Mouse (Mus musculus) hindbrain, embryonic 14.5 days (tissue): ENCODE data around the gene Med13l. TPM values are rescaled to one million over a fixed set of nuclear protein-coding genes. Genes with fewer than 3 reads are reported as not detected.

Source experiments
- ATAC-seq: fragments of 200-750 bp; cut with Nextera tagmentation; 2 replicates; pipeline ENCODE4 v1.8.0; 2017; ENCODE audit warnings: moderate number of reproducible peaks, mild to moderate bottlenecking, moderate TSS enrichment, moderate library complexity; ENCODE audit not compliant: low FRiP score
- DNase-seq: peaks from one replicate; pipeline ENCODE4 v3.0.0-alpha.2; 2015; ENCODE audit warnings: low spot score
- H3K27ac ChIP-seq: fragments of 300-500 bp; sonication (generic); 2 replicates; pipeline ENCODE4 v1.5.1; 2014; ENCODE audit warnings: mild to moderate bottlenecking, moderate library complexity
- H3K27me3 ChIP-seq: fragments of 300-500 bp; sonication (generic); 2 replicates; pipeline ENCODE4 v1.6.1; 2014; ENCODE audit warnings: mild to moderate bottlenecking, low read length, mixed read lengths; ENCODE audit not compliant: control insufficient read depth, insufficient read depth
- H3K36me3 ChIP-seq: fragments of 300-500 bp; sonication (generic); replicated peaks from 2 replicates; pipeline ENCODE4 v1.6.1; 2014; ENCODE audit not compliant: control insufficient read depth, insufficient read depth
- H3K4me1 ChIP-seq: fragments of 300-500 bp; sonication (generic); replicated peaks from 2 replicates; pipeline ENCODE4 v1.6.1; 2014; ENCODE audit warnings: antibody characterized with exemption, low read length, mixed read lengths; ENCODE audit not compliant: control insufficient read depth, insufficient read depth
- H3K4me2 ChIP-seq: fragments of 300-500 bp; sonication (generic); replicated peaks from 2 replicates; pipeline ENCODE4 v1.6.1; 2014; ENCODE audit warnings: mild to moderate bottlenecking, moderate library complexity
- H3K4me3 ChIP-seq: fragments of 300-500 bp; sonication (generic); replicated peaks from 2 replicates; pipeline ENCODE4 v1.5.1; 2014; ENCODE audit warnings: mild to moderate bottlenecking, low read length
- H3K9ac ChIP-seq: fragments of 300-500 bp; sonication (generic); 2 replicates; pipeline ENCODE4 v1.6.1; 2014
- H3K9me3 ChIP-seq: fragments of 300-500 bp; sonication (generic); 2 replicates; pipeline ENCODE4 v1.6.1; 2016; ENCODE audit warnings: low read length; ENCODE audit not compliant: control insufficient read depth
- WGBS: fragments of 180-500 bp; shearing (Covaris S2); extraction: QIAGEN DNeasy Blood & Tissue Kit; methylation state at CpG from one replicate; pipeline ENCODE4 v1.1.7; 2014; 5-methylcytosine and 5-hydroxymethylcytosine counted together
- polyA plus RNA-seq: library from polyadenylated mRNA; unstranded; fragments of >200 nt; fragmentation: Nextera tagmentation; extraction: Ambion mirVana; gene quantifications from 2 replicates; pipeline ENCODE4 v1.2.1, GENCODE M21; 2014

The Med13l gene
- polyA plus RNA-seq, 1 experiment from 2014 or later = 18.0 TPM

DNA sequence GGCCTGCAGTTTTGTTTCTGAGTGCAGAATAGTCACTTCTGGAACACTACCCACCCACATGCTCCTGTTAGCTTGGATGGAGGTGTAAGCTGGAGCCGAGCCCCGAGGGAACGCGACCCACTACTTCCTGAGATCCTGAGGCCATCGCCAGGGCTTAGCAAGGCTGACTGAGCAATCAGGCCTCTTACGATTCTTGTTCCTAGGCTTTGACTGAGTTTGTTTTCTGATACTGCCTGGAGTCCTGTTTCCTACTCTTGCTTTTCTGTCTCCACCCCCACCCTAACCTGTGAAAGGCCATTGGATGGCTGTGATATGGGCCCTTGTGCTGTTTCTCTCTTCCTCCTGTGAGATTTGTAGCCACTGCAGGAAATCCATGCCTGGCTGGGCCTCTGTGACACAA lies 3.1 kb downstream of the Med13l start:
- H3K27me3 ChIP-seq = no peaks in the 10 kb centered on the region
- H3K4me1 ChIP-seq = peaks cover 61% of the 10 kb centered on the region
- H3K9me3 ChIP-seq = no peaks in the 10 kb centered on the region
- DNase-seq = no peak
- WGBS = 40% methylated on average over 6 of the region's 6 CpGs
- peak overlapping the region; percentile 21; the same call in 1 of the 2 replicates for H3K4me2 ChIP-seq
- H3K27ac ChIP-seq = no peak overlapping the region
- H3K4me3 ChIP-seq = no peak overlapping the region
- H3K9ac ChIP-seq = no peak overlapping the region
- H3K36me3 ChIP-seq = no peaks in the 10 kb centered on the region
- no peak for ATAC-seq

DNA sequence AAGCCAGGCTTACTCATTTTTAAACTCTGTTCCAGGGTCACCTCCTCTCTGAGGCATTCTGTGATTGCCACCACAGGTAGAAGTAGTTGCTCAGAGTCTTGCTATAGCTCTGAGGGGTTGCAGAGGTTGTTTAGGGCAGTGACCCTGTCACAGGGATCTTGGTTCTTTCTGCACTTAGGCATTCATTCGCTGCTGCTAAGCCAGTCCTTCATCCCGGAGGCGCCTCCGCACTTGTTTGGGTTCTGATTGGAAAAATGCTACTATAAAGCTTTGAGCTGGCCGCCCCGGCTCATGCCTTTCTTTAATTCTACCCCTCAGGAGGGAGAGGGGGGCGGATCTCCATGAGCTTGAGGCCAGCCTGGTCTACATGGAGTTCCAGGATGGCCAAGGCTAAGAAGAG lies 6.9 kb downstream of the Med13l start:
- H3K9ac ChIP-seq = no peak overlapping the region
- no peak overlapping the region for H3K4me3 ChIP-seq
- DNase-seq = no peak
- no peaks in the 10 kb centered on the region for H3K9me3 ChIP-seq
- no peaks in the 10 kb centered on the region for H3K27me3 ChIP-seq
- no peak overlapping the region for H3K4me2 ChIP-seq
- no peaks in the 10 kb centered on the region for H3K36me3 ChIP-seq
- no peak for ATAC-seq
- 16% methylated on average over 7 of the region's 7 CpGs for WGBS
- peaks cover 80% of the 10 kb centered on the region for H3K4me1 ChIP-seq
- H3K27ac ChIP-seq = no peak overlapping the region

DNA sequence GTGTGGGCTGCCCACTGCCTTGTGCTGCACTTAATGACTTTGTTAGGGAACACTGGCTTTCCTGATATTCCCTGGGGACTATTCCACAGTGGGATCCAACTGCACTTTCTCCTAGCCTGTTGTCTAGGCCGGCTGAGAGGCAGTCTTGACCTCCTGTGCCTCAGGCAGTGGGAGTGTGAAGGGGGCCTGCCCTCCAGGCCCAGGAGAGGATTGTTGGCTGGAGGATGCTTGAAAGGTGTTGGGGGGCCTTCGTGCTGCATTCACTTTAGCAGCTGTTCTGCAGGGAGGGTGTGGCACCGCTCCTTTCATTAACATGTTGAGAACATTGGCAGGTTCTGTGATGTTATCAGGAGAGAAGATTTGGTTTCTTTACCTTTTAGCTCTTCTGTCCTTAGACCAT lies 8.5 kb downstream of the Med13l start:
- Histone ChIP-seq H3K4me3 (no peak overlapping the region), H3K27me3 (no peaks in the 10 kb centered on the region), H3K4me1 (peaks cover 72% of the 10 kb centered on the region), H3K27ac (no peak overlapping the region), H3K9ac (no peak overlapping the region), H3K9me3 (no peaks in the 10 kb centered on the region), H3K36me3 (no peaks in the 10 kb centered on the region), H3K4me2 (no peak overlapping the region)
- 43% methylated on average over 3 of the region's 3 CpGs for WGBS
- DNase-seq (no peak), ATAC-seq (no peak)

DNA sequence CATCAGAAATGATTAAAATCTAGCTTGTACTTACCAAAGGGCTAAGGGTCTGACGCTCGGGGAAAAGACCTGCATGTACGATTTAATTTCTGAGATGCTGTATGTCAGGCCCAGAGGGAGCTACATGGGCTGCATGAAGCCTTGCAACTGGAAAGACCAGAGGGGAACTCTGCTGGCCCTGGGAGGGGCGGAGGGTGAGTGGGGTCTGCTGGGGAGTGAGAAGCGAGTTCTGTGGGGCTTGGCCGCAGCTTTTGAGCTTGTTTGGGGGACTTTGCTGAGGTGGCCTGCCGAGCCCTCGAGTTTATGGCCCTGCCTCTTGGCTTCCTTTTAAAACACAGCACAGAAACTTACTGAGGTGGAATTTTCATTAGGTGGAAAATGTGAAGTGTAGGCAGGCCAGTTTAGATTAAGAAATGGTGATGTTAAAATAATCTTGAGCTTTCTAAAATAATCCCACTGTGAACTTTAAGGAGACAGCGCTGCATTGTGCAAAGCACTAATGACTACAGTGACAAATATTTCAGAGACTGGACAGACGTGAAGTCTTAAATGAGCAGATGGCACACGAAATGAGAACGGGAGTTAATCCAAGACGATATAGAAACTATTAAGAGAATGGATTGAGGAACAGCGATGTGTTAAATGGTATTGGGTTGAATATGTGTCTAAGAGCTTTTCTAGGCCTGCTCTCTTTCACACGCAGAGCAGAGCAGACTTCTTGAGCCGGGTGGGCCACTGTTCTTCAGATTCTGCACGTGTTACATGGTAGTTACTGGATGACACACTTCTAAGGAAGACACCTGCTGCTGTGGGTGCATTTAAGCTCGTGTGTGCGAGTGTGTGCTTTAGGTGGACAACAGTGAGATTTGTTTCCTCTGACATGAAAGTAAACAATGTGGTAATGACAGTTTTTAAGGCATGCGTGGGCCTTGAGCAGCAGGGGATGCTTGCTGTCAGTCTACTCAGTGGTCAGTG lies 9.4 kb downstream of the Med13l start:
- 45% methylated on average over 20 of the region's 20 CpGs for WGBS
- Histone ChIP-seq H3K9ac (no peak overlapping the region), H3K9me3 (no peaks in the 10 kb centered on the region), H3K27ac (peak overlapping the region; percentile 2; the same call in 1 of the 2 replicates), H3K4me3 (no peak overlapping the region), H3K27me3 (no peaks in the 10 kb centered on the region), H3K36me3 (no peaks in the 10 kb centered on the region), H3K4me2 (no peak overlapping the region), H3K4me1 (peaks cover 71% of the 10 kb centered on the region)
- DNase-seq (no peak), ATAC-seq (no peak)

DNA sequence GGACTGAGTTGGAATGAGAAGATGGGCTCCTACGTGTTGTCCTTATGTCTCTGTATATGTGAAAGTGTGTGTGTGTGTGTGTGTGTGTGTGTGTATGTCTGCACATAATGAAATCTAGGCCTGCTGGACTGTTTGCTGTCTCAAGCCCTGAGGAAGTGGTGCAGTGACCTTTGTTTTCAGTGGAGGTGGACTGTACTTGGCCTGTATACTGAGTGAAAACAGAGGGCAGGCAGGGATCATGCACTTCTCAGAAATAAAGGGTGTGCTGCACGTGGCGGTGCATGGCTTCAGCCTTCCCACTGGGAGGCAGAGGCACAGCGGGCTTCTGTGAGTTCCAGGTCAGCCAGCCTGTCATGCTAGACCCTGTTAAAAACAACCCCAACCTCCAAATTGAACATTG lies 11.0 kb downstream of the Med13l start:
- Histone ChIP-seq H3K27me3 (no peaks in the 10 kb centered on the region), H3K9me3 (no peaks in the 10 kb centered on the region), H3K9ac (no peak overlapping the region), H3K4me1 (peaks cover 68% of the 10 kb centered on the region), H3K4me2 (no peak overlapping the region), H3K4me3 (no peak overlapping the region), H3K27ac (no peak overlapping the region), H3K36me3 (no peaks in the 10 kb centered on the region)
- DNase-seq (no peak), ATAC-seq (no peak)
- 36% methylated on average over 4 of the region's 4 CpGs for WGBS

DNA sequence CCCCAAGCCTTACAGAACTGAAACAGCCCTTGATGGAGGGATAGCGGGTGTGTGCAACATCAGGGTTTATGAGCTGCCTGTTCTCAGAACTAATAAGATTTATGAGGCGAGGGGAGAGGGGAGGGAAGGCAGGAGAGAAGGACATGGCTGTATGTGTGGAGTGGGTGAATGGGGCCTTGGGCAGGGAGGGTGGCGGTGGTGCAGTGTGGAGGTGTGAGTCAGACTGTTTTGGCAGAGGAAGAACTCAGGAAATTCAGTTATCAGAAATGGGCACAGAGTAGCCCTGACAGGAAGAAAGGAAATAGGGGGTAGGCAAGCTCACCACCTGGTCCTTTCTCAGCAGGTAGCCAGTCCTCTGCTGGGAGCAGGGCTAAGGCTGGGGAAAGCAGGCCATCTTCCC lies 13.8 kb downstream of the Med13l start:
- 50% methylated on average over 3 of the region's 3 CpGs for WGBS
- H3K9me3 ChIP-seq = no peaks in the 10 kb centered on the region
- no peak overlapping the region for H3K4me3 ChIP-seq
- H3K27me3 ChIP-seq = no peaks in the 10 kb centered on the region
- H3K9ac ChIP-seq = no peak overlapping the region
- no peak overlapping the region for H3K4me2 ChIP-seq
- peaks cover 60% of the 10 kb centered on the region for H3K4me1 ChIP-seq
- H3K27ac ChIP-seq = no peak overlapping the region
- no peak for ATAC-seq
- H3K36me3 ChIP-seq = no peaks in the 10 kb centered on the region
- DNase-seq = no peak

DNA sequence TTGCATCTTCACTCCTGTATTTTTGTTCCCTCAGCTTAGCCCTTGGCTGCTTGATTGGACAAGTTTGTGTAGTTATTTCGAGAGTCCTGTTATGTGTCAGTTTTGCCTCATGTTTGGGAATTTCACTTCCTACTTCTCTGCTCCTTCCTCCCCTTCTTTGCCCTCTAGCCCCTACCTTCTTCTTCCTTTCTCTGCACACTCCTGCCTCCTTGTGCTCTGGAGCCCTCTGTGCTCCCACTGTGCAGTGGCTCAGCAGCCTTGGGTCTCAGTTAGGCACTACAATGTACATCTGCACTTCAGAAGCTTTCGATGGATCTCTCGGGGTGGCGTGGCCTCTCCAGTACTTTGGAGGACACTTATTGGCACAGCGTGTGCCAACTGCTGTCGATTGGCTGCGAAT lies 14.5 kb downstream of the Med13l start:
- DNase-seq (no peak), ATAC-seq (no peak)
- Histone ChIP-seq H3K27ac (no peak overlapping the region), H3K36me3 (no peaks in the 10 kb centered on the region), H3K4me3 (no peak overlapping the region), H3K9me3 (no peaks in the 10 kb centered on the region), H3K27me3 (no peaks in the 10 kb centered on the region), H3K9ac (no peak overlapping the region), H3K4me2 (no peak overlapping the region), H3K4me1 (peaks cover 56% of the 10 kb centered on the region)
- 63% methylated on average over 7 of the region's 7 CpGs for WGBS

DNA sequence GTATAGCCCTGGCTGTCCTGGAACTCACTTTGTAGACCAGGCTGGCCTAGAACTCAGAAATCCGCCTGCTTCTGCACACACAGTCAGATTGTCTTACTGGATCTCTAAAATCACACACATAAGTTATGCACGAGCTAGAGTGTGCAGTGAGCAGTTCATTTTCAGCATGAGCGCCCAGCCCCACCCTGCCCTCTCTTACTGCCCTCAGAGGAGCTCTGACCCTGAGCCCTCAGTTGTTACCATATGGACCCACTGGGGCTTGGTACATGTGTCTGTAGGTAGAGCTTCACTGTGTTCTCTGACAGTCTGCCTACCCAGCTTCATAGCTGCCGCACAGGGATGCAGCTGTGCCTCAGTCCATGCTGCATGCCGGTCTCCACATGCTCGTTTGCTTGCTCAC lies 15.4 kb downstream of the Med13l start:
- H3K9ac ChIP-seq = no peak overlapping the region
- H3K4me2 ChIP-seq = no peak overlapping the region
- no peaks in the 10 kb centered on the region for H3K27me3 ChIP-seq
- H3K9me3 ChIP-seq = no peaks in the 10 kb centered on the region
- H3K4me1 ChIP-seq = peaks cover 49% of the 10 kb centered on the region
- H3K4me3 ChIP-seq = no peak overlapping the region
- H3K27ac ChIP-seq = no peak overlapping the region
- ATAC-seq (no peak), DNase-seq (no peak)
- WGBS = 38% methylated on average over 6 of the region's 6 CpGs
- H3K36me3 ChIP-seq = no peaks in the 10 kb centered on the region

DNA sequence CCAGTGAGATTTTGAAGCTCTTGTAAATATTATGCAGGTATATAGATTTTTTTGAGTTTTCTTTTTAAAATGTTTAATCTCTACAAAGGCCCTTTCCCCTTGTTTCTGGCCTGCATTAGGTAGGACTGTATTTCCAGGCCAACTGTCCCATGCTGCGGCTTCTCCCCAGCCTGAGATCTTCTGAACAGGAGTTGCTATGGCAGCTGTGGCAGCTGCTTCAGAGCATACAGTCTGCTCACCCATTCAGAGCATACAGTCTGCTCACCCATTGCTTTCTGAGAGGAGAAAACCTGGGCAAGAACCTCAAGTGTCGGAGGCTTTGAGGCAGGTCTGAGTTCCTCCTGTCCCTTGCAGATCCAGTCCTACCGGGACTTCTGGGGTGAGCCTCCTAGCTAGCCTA lies 16.3 kb downstream of the Med13l start:
- ATAC-seq (no peak), DNase-seq (no peak)
- H3K4me3 ChIP-seq = no peak overlapping the region
- no peaks in the 10 kb centered on the region for H3K27me3 ChIP-seq
- 43% methylated on average over 3 of the region's 3 CpGs for WGBS
- no peaks in the 10 kb centered on the region for H3K36me3 ChIP-seq
- peak overlapping the region; percentile 41 for H3K27ac ChIP-seq
- H3K9ac ChIP-seq = 0 out of 2 replicates have a peak overlapping the region, but pooled peaks have one; percentile 11
- H3K4me1 ChIP-seq = peaks cover 45% of the 10 kb centered on the region
- no peak overlapping the region for H3K4me2 ChIP-seq
- H3K9me3 ChIP-seq = no peaks in the 10 kb centered on the region
